Mouse (Mus musculus) granulocyte monocyte progenitor cell, adult 5-6 weeks (primary cell): ENCODE measurements around the gene Tnfrsf12a. TPM values are rescaled to one million over a fixed set of nuclear protein-coding genes. Genes with fewer than 3 reads are reported as not detected.

ENCODE experiments used
- ATAC-seq: replicated peaks from 2 replicates; pipeline ENCODE4 v1.8.0; 2016; ENCODE audit warnings: mild to moderate bottlenecking, moderate TSS enrichment, inconsistent platforms; ENCODE audit not compliant: poor library complexity, severe bottlenecking
- total RNA-seq, 2 experiments: library from RNA; stranded (forward) in 1 of 2; stranded (reverse) in 1 of 2; fragments of 200-712, 200-1000 nt in 1 of 2; fragments of >200 nt in 1 of 2; fragmentation: Nextera tagmentation in 1 of 2; gene quantifications; 2 replicates each; pipeline ENCODE4 v1.2.3; 2014 to 2017

The Tnfrsf12a gene
- total RNA-seq (2014; fragmentation: Nextera tagmentation) = 5.1 and 7.8 TPM in 2 replicates
- 4.7 and 7.7 TPM in 2 replicates for total RNA-seq (2017)

- ATAC-seq = peak; percentile 58
Observed at GRCm38 (mm10) chr17:23677236-23677679, at the start of gene Tnfrsf12a. Gene Tnfrsf12a, minus strand, starts transcription at chr17:23677468.

- ATAC-seq = peak; percentile 89
Observed at GRCm38 (mm10) chr17:23726758-23727142, 49.5 kb upstream of the Tnfrsf12a start.

GRCm38 (mm10) chr17:23725999-23726757, 48.9 kb upstream of the Tnfrsf12a start, which contains the start of gene Pkmyt1:
Gene Pkmyt1, plus strand, starts transcription at chr17:23726336.
- ATAC-seq = peak; percentile 78

- ATAC-seq = no peak
Observed at GRCm38 (mm10) chr17:23725477-23725876, 48.2 kb upstream of the Tnfrsf12a start.

DNA sequence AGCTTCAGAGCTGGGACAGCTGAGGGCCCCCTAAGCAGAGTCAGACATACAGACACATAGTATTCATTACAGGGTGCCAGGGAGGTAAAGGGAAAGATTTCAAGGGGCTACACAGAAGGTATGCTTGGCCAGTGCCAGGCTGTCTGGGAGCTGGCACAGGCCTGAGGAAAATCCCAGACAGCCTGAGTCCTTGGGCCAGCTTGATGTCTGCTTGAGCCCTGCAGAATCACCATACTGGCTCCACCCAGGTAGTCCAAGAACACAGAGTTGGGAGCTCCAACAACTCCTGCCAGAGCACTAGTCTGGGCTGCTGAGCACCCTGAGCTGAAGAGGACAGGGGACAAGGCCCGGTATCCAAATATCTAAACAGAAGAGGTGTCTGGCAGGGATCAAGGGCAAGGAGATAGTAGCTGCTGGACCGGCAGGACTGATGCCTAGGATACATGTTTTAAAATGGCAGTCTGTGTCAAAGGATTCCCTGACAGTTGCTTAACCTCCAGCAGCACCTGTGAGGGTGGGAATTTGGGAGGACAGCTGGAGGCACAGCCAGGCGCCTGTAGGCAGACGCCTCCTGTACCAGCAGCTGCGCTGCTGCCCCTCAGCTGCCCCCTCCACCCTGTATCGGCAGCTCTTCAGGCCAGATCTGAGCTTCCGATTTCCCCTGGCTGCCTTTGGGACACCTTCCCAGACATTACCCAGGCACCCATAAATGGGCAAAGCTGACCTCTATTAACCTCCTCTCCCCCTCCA, 45.3 kb upstream of the Tnfrsf12a start, which contains the start of gene 1520401A03Rik:
TSS of gene 1520401A03Rik (minus strand) at position 408 of the 750 bp plus-strand sequence.
- ATAC-seq = no peak

DNA sequence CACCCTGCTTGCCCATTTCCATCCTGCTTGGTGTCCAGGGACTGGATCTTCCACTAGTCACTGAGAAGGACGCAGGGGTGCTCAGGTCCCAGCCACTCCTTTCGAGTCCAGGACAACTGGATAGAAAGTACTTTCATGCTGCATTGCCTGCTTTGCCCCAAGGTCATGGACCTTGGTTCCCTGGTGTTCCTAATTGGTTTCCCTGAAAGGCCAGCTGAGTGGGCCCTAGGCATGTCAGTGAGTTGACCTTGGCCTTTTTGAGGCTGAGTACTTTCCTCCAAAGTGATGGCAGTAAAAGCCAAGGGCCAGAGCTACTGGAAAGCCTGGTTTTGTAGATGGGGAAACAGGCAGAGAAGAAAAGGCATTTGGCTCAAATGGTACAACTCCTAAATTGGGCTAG, 44.6 kb upstream of the Tnfrsf12a start:
- ATAC-seq = no peak

DNA sequence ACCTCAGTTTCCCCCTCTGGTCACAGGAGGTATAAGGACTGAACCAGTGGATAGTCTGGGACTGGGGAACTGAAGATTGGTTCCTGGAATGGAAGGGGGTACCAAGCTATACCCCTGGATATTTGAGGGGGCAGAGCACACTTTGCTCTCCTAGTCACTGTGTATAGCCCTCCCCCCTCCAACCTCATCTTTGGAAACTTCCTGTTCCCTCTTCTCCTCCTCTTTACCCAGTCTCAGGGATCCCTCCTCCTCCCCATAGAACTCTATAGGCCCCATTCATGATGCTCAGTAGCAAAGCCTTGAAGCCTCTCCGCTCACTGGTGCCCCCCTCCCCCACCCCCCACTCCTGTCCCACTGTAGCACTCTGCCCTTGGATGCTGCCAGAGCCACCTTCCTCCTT, 42.2 kb upstream of the Tnfrsf12a start:
- peak; percentile 56; the same call in 1 of the 2 replicates for ATAC-seq

DNA sequence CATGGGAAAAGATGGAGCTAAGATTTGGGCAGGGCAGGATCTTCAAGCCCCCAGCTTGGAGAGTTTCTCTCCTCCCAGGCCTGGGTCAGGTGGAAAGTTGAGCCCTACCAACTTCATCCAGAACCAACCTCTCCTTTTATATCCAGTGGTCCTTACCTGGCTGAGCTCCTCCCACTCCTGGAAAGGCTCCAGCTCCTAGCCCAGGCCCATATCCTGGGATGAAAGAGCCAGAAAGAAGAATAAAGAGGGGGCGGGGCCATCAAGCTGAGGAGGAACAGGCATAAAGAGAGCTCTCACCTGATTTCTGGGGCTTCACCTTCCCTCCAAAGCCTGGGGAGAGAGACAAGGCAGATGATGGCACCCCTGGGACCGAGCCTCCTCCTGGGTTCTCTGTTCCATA, 39.7 kb upstream of the Tnfrsf12a start:
- no peak for ATAC-seq

GRCm38 (mm10) chr17:23706212-23706611, 28.9 kb upstream of the Tnfrsf12a start:
- peak; percentile 79 for ATAC-seq

GRCm38 (mm10) chr17:23705525-23706104, 28.3 kb upstream of the Tnfrsf12a start:
- no peak for ATAC-seq

- no peak for ATAC-seq
Observed at GRCm38 (mm10) chr17:23704741-23705140, 27.5 kb upstream of the Tnfrsf12a start.

GRCm38 (mm10) chr17:23703301-23703700, 26.0 kb upstream of the Tnfrsf12a start:
- no peak for ATAC-seq

GRCm38 (mm10) chr17:23700079-23700478, 22.8 kb upstream of the Tnfrsf12a start:
- ATAC-seq = peak; percentile 99

DNA sequence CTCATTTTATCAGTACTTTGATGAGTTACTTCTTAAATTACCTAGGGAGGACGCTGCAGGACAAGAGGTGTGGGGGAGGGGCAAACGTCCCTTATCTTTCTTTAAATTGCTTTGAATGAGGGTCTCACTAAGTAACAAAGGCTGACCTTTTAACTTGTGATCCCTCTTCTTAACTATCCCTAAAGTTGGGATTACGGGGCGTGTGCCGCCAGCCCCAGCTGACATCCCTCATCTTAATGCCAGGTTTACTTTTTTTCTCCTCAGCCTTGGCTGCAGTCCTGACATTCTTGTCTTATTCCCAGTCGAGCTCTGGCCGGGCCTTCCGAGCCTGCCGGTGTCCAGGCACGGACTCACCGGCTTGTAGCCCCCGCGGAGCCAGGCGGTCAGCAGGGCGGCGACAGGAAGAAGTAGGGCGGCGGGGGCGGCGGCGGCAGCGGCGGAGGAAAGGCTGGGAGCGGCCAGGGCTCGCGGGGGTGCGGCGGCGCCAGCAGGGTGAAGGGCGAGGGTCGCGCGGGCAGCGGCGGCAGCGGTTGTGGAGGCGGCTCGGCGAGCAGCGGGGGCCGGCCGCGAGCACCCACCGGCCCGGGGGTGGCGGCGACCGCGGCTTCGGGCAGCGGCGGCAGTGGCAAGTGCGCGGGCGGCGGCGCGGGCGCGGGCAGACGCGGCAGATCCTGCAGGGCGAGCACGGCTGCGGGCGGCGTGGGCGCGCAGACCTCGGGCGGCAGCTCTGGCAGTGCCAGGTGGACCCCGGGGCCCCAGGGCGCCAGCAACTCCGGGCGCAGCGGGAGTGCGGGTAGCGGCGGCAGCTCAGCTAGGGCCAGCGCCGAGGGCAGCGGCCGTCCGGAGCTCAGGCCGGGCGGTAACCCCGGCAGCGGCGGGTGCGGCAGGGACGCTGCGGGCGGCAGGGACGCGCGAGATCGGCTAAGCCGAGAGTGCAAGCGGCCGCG, 22.1 kb upstream of the Tnfrsf12a start:
- peak; percentile 20 for ATAC-seq

GRCm38 (mm10) chr17:23695801-23696200, 18.5 kb upstream of the Tnfrsf12a start:
- ATAC-seq = no peak

DNA sequence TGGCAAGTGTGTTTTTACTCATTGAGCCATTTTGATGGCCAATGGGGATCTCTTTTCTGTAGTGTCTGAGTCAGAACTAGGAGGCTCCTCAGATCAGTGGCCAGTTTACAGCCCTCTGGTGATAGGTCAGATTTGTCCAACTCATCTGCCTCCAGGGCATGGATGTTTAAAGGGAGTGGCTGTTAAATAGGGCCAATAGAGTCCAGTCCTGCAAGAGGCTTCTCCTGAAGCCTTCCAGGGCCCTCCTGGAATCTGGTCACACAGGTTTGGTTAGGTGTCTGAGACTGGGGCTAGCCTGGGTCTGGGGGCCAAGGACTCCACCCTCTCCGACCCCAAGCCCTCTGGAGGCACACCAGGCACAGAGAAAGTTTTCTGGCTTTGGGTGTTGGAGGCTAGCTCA, 17.2 kb upstream of the Tnfrsf12a start:
- ATAC-seq = no peak

DNA sequence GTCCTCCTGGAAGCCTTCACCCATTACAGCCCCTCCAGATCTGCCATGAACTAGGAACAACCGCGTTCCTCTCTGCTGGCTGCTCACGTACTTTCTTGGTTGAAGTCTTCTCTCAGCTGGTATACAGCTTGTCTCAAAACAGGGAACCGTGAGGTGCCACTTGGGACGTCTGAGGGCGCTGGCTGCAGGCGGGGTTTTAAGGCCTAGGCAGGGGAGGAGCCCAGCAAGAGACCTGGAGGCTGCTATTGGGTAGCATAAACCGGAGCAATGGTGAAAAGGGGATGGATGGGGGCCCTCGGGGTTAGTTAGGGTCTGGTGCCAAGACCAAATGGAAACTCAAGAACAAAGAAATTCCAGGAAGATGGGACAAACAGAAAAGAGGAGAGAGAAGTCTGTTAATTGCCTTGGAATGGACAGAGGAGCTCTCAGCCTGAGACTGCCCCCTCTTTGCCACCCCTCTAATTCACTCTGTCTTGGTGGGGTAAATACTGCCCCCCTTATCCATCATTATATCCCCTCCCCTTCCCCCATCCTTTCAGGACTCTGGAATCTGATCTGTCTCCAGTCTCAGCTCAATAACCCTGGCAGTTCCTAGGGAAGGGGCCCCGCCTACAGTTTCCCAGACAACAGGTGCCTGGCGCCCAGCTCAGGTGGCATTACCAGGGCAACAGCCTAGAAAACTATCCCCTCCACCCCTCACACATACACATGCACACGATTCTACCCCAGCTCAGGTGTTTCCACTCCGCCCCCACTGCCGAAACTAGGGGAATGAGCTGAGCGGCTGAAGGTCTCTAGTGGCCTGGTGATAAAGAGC, 6.8 kb upstream of the Tnfrsf12a start, which contains the start of gene Cldn9:
TSS of gene Cldn9 (minus strand) at position 171 of the 817 bp plus-strand sequence.
- peak; percentile 52 for ATAC-seq

DNA sequence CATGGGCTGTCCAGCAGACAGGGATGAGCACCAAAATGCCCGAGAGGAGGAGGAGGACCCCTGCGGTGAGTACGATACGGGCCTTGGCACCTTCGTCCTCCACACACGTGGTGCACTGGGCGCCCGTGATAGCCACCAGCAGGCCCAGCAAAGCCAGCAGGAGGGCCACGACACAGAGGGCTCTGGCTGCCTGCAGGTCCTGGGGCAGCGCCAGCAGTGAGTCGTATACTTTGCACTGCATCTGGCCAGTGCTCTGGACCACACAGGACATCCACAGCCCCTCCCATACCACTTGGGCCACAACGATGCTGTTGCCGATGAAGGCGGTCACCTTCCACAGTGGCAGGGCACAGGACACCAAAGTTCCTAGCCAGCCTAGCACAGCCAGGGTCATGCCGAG, 6.0 kb upstream of the Tnfrsf12a start:
- 0 out of 2 replicates have a peak, but pooled peaks have one; percentile 11 for ATAC-seq

DNA sequence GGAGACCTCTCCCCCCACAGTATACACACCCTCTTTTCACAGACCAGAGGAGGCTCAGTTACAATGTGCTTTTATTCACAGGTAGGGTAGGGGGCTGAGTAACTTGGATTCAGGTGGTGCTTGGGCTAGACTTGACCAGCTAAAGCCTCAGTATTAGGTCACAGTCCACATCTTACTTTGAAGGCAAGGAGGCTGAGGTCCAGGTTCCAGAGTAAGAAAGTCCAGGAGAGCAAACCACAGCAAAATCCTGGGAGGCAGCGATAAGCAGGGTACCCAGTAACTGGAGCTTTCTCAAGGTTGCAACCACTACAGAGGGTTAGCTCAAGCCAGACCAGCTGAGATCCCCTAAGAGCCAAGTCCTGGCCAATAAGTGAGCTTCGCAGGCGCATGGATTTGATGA, 5.3 kb upstream of the Tnfrsf12a start:
- ATAC-seq = no peak
